Mouse (Mus musculus) limb, embryonic 14.5 days (tissue): ENCODE results near the gene Ttll13. TPM values are rescaled to one million over a fixed set of nuclear protein-coding genes. Genes with fewer than 3 reads are reported as not detected.

Source experiments
- ATAC-seq: fragments of 200-750 bp; cut with Nextera tagmentation; 2 replicates; pipeline ENCODE4 v1.8.0; 2017; ENCODE audit warnings: low read depth, moderate number of reproducible peaks, moderate TSS enrichment; ENCODE audit not compliant: low FRiP score
- DNase-seq: peaks from one replicate; pipeline ENCODE4 v3.0.0-alpha.2; 2015; ENCODE audit warnings: low spot score
- H3K27ac ChIP-seq: fragments of 300-500 bp; sonication (generic); replicated peaks from 2 replicates; pipeline ENCODE4 v1.5.1; 2014; ENCODE audit warnings: low read depth, mild to moderate bottlenecking, low read length, moderate library complexity, mixed read lengths
- H3K27me3 ChIP-seq: fragments of 300-500 bp; sonication (generic); 2 replicates; pipeline ENCODE4 v1.6.1; 2014; ENCODE audit warnings: low read length, mixed read lengths; ENCODE audit not compliant: control insufficient read depth, insufficient read depth
- H3K36me3 ChIP-seq: fragments of 300-500 bp; sonication (generic); 2 replicates; pipeline ENCODE4 v1.6.1; 2014; ENCODE audit warnings: mild to moderate bottlenecking, low read length, moderate library complexity, mixed read lengths; ENCODE audit not compliant: control insufficient read depth, insufficient read depth
- H3K4me1 ChIP-seq: fragments of 300-500 bp; sonication (generic); 2 replicates; pipeline ENCODE4 v1.6.1; 2014; ENCODE audit warnings: antibody characterized with exemption, low read length, mixed read lengths; ENCODE audit not compliant: control insufficient read depth, insufficient read depth
- H3K4me2 ChIP-seq: fragments of 300-500 bp; sonication (generic); replicated peaks from 2 replicates; pipeline ENCODE4 v1.6.1; 2014; ENCODE audit warnings: low read depth, mild to moderate bottlenecking, low read length, moderate library complexity; ENCODE audit not compliant: severe bottlenecking
- H3K4me3 ChIP-seq: fragments of 300-500 bp; sonication (generic); replicated peaks from 2 replicates; pipeline ENCODE4 v1.5.1; 2014; ENCODE audit warnings: low read length
- H3K9ac ChIP-seq: fragments of 300-500 bp; sonication (generic); 2 replicates; pipeline ENCODE4 v1.6.1; 2014; ENCODE audit warnings: mild to moderate bottlenecking, low read depth, low read length, moderate library complexity; ENCODE audit not compliant: severe bottlenecking
- H3K9me3 ChIP-seq: fragments of 300-500 bp; sonication (generic); 2 replicates; pipeline ENCODE4 v1.6.1; 2016; ENCODE audit warnings: low read length; ENCODE audit not compliant: control insufficient read depth
- POLR2A ChIP-seq: fragments of 200-500 bp; IDR thresholded peaks from 2 replicates; pipeline ENCODE4 v1.8.0; 2012; ENCODE audit warnings: inconsistent platforms, mild to moderate bottlenecking, moderate library complexity, borderline replicate concordance; ENCODE audit not compliant: insufficient read depth, insufficient read length; ENCODE audit errors: extremely low read depth
- WGBS: fragments of 180-500 bp; shearing (Covaris S2); extraction: QIAGEN DNeasy Blood & Tissue Kit; methylation state at CpG from one replicate; pipeline ENCODE4 v1.1.7; 2014; 5-methylcytosine and 5-hydroxymethylcytosine counted together
- polyA plus RNA-seq, 2 experiments: library from polyadenylated mRNA; depleted of rRNA in 1 of 2; stranded (reverse) in 1 of 2; unstranded in 1 of 2; fragments of >200 nt; fragmentation: Nextera tagmentation in 1 of 2; extraction: Ambion mirVana in 1 of 2; gene quantifications; 2 replicates each; pipeline versions ENCODE4 v1.2.1 to v1.2.3; 2012 to 2014

The Ttll13 gene
- polyA plus RNA-seq, 2 experiments: 0.59 to 0.73 TPM

DNA sequence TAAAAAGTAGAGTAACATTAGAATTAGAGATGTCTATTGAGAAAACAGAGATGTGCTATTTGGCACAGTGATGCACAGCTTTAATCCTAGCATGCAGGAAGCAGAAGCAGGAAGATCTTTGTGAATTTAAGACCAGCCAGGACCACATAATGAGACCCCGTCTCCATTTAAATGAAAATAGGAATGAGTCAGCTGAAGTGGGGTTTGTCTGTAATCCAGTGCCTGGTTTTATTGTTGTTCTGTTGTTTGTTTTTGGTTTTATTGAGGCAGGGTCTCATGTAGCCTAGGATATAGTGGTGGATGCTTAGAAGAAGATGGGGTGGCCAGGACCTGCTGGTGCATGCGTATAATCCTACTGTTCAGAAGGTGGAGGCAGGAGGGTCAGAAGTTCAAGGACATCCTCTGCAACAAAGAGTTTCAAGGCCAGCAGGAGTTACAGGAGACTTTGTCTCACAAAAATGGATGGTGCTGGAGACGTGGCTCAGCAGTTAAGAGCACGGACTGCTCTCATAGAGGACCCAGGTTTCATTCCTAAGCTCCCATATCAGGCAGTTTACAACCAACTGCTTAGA is 24.9 kb upstream of the Ttll13 start:
- Histone ChIP-seq H3K9me3 (no peaks in the 10 kb centered on the region), H3K9ac (no peak overlapping the region), H3K27ac (no peak overlapping the region), H3K4me1 (no peaks in the 10 kb centered on the region), H3K4me2 (no peak overlapping the region), H3K36me3 (peaks cover 88% of the 10 kb centered on the region), H3K4me3 (no peak overlapping the region), H3K27me3 (no peaks in the 10 kb centered on the region)
- WGBS: 87% methylated on average over 4 of the region's 4 CpGs
- ATAC-seq (no peak), DNase-seq (no peak)
- no peak for TF ChIP-seq POLR2A

DNA sequence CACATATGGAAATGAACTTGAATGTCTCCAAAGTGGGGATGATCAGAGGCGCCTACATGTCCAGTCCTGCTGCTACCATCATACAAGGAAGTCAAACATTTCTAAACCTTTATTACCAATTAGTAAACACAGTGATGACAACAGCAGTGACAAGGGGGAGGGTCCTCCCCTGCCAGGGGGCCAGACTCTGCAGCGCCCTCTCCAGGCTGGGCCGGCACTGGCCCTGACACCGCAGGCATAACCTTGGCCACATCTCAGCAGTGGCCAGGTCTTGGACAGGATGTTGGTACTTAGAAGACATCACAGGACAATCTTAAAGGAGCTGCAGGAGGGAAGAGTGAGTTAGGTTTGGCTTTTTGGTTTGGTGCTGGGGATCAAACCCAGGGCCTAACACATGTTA is 19.1 kb upstream of the Ttll13 start:
- peaks cover 53% of the 10 kb centered on the region for H3K36me3 ChIP-seq
- no peak overlapping the region for H3K27ac ChIP-seq
- ATAC-seq: no peak
- H3K9me3 ChIP-seq: no peaks in the 10 kb centered on the region
- no peaks in the 10 kb centered on the region for H3K27me3 ChIP-seq
- DNase-seq: no peak
- TF ChIP-seq POLR2A: no peak
- peaks cover 9% of the 10 kb centered on the region; the same call in 1 of the 2 replicates for H3K4me1 ChIP-seq
- no peak overlapping the region for H3K4me3 ChIP-seq
- H3K9ac ChIP-seq: no peak overlapping the region
- 92% methylated on average over 4 of the region's 4 CpGs for WGBS
- H3K4me2 ChIP-seq: no peak overlapping the region

DNA sequence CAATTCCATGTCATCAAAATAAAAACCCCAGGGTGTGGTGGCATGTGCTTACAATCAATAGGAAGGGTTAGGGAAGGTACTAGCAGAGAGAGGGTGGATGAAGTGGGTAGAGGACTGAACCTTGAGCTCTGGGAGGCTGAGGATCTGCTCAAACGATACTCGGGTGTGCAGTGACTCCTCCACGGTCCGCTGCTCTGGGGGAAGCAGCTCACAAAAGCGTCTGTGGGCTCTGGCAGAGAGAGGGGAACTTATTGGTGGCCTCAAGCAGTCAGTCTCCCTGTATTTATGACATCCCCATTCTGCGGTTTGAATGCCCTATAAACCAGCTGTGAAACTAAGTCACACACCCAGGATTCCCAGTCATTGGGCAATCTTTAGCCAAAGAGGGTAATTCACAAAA is 16.0 kb upstream of the Ttll13 start:
- peaks cover 25% of the 10 kb centered on the region for H3K36me3 ChIP-seq
- no peak for DNase-seq
- WGBS: 51% methylated on average over 6 of the region's 6 CpGs
- H3K9ac ChIP-seq: no peak overlapping the region
- no peak overlapping the region for H3K27ac ChIP-seq
- no peaks in the 10 kb centered on the region for H3K9me3 ChIP-seq
- no peak overlapping the region for H3K4me2 ChIP-seq
- no peak for TF ChIP-seq POLR2A
- H3K27me3 ChIP-seq: no peaks in the 10 kb centered on the region
- no peak for ATAC-seq
- H3K4me3 ChIP-seq: no peak overlapping the region
- peaks cover 11% of the 10 kb centered on the region for H3K4me1 ChIP-seq

DNA sequence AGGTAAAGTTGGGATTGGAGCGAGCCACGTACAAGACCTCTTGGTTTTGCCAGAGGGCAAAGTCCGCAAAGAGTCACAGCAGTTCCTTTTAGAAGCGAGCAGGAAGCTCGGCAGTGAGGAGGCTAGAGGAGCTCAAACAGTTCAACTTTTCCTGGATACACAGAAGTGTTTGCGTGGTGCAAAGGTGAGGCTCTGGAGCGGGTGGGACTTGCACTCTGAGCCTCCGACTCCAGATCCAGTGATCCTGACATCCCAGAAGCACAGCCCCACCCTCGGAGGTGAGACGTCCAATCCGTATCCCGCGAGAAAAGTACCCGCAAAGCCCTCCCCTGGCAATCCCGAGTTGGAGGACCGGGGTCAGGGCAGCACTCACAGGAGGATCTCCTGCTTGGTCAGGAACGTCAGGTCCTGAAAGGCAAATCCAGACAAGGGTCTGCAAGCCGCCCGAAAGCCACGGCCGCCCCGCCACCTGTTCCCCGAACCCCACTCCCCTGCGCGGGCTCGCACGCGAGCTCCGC is 14.1 kb upstream of the Ttll13 start:
- no peak for DNase-seq
- peaks cover 11% of the 10 kb centered on the region for H3K4me1 ChIP-seq

DNA sequence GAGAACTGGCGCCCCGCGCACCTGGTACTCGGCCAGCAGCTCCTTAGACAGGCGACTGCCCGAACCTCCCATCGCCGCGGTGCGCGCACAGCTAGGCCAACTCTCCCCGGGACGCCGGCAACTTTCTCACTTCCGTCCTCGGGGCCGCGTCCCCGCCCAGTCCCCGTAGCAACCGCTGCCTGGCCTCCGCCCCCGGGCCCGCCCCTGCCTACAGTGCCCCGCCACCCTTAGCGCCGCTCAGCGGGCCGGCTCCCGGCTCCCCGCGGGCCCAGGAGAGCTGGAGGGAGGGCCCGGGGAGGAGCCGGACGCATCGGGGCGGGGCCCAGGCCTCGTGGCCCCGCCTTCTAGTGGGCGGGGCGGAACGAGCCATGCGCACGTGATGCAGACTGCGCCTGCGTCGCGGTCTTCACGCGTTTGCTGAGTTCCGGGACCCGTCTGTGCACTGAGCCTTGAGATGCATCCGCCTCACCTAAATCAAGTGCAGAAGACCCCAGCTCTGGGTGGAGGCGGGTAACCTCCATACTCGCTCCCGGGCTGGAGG is 13.6 kb upstream of the Ttll13 start, which contains the start of the genes Cib1 and Gdpgp1:
Gene Cib1, minus strand, starts transcription at position 325 of the 541 bp plus-strand sequence.
Gene Gdpgp1, plus strand, starts transcription at position 377 of the 541 bp plus-strand sequence.
- Histone ChIP-seq H3K9me3 (no peaks in the 10 kb centered on the region), H3K27ac (no peak within 1 kb of the TSS; the same call in 1 of the 2 replicates), H3K4me1 (peaks cover 11% of the 10 kb centered on the region), H3K9ac (peak within 1 kb of the TSS; percentile 62), H3K4me3 (peak within 1 kb of the TSS; percentile 66), H3K27me3 (no peaks in the 10 kb centered on the region), H3K4me2 (peak within 1 kb of the TSS; percentile 94), H3K36me3 (peaks cover 9% of the 10 kb centered on the region)
- DNase-seq (peak; percentile 95), ATAC-seq (peak; percentile 98)
- under 1% methylated on average over 43 of the region's 56 CpGs for WGBS
- 0 out of 2 replicates have a peak, but pooled peaks have one; percentile 11 for TF ChIP-seq POLR2A

More for the DNA sequence above, 14.1 kb upstream of the Ttll13 start:
- TF ChIP-seq POLR2A: no peak
- peak overlapping the region; percentile 94 for H3K4me2 ChIP-seq
- peak overlapping the region; percentile 66 for H3K4me3 ChIP-seq
- H3K36me3 ChIP-seq: peaks cover 14% of the 10 kb centered on the region
- WGBS: 0% methylated on average over 26 of the region's 29 CpGs
- H3K9me3 ChIP-seq: no peaks in the 10 kb centered on the region
- ATAC-seq: peak; percentile 16; the same call in 1 of the 2 replicates
- H3K9ac ChIP-seq: peak overlapping the region; percentile 62
- H3K27me3 ChIP-seq: no peaks in the 10 kb centered on the region
- H3K27ac ChIP-seq: no peak overlapping the region
